Mouse (Mus musculus): Measurements from ENCODE around the gene Gstt1. TPM values are rescaled to one million over a fixed set of nuclear protein-coding genes. Genes with fewer than 3 reads are reported as not detected.

The Gstt1 gene
- 1 to 10 TPM in 1 of 2 experiments, under 1 TPM in 1; 0.52 to 1.0 TPM for total RNA-seq (2023)

DNA sequence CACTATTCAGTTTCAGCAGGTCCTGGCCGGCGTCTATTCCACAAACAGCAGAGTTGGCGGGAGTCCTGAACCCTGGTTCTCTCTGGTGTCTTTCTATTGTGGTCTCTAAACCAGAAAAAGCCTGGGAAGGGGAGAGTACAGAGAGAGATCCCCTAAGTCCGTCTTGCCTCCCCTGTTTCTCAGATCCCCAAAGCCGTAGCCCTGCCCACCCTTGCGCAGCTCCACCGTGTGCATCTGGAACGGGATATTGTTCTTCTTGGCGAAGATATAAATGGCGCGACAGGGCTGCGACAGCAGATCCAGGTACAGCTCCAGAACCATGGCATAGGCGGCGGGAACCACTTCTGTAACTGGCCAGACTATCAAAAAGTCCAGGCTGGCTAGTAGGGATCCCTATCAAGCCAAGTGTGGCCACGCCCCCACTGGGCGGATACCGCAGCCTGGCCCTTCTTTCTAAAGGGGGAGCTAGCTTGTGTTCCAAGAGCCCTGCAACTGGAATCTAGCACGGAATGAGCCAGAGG is at the start of gene Gstt1:
Gene Gstt1 (minus strand): TSS at position 409 of the 521 bp plus-strand sequence.

DNA sequence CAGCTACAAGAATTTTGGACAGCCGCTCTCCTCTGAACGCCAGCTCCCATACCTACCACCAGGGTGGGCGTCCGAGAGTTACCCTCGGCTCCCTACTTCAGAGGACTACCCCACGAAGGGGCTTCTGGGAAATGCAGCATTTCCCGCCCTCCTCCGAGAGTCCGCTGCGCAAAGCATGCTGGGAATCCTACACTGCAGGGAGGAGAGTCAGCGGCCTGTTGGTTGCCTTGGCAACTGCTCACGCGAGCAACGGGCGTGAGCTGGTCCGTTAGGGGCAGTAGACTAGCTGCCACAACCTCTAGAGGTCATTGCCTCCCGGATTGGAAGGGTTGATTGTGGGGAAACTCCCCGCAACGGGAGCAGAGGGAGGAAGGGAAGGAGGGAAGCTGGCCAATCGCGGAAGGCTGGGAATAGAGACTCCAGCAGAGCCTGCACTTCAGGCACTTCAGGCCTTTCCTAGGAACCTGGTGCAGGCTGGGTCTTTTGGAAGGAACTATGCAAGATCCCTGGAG is 38.9 kb upstream of the Gstt1 start, which contains the start of gene Gstt2:
Gene Gstt2 (minus strand): TSS at position 177 of the 512 bp plus-strand sequence.

DNA sequence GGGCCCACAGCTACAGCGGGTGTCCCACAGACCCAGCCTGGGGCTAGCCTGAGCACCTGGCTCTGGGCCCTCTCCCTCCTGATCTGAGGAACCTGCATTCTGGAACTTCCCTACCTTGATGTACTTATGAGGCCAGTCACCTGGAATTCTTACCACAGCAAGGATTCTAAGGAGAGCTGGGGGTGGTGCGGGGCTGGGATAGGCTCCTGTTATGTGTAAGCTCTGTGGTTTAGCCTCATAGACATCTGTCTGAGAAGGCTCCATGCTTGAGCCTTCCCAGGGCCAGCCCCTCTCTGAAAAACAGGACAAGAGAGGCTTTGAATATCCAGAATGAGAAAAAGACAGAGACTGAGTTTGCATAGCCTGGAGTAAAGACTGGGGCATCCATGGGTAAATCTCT is 24.1 kb upstream of the Gstt1 start, which contains the start of gene Gstt4:
Gene Gstt4 (minus strand): TSS at position 101 of the 400 bp plus-strand sequence.

DNA sequence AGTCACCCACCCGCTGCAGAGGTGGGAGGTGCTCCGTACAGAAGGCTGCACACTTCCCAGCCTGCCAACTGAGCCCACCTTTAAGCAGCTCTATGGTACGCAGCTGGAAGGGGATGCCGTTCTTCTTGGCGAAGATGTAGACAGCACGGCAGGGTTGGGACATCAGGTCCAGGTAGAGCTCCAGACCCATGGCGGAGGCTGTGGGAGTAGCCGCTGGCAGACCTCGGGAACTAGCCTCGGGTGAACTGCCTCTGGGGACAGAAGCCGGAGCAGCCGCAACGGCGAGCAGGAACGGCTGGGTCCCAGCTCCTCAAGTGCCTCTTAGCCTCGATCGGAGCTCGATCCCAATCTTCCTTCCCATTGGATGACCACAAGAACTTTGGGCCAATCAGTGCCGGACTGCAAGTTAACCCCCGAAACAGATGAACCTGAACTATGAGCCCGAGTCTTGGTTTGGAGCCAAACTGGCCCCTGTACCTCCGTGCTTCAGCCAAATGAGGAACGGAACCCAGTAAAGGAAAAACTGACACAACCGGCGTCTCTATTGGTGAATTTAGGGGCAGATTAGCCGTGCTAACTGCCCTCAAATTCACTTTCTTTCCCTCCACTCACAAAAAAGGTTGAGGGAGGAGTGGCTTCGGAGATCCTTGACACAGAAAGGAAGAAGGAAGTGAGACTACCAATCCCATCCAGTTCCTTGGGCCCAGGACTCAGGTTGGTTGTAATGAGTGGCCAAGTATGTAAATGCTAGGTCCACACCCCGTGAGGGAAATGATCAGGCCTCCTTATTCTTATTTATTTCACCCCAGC is 17.4 kb downstream of the Gstt1 start, which contains the start of the genes Gm20441 and Gstt3:
Gene Gm20441 (minus strand): TSS at position 186 of the 810 bp plus-strand sequence.
Gene Gstt3 (minus strand): TSS at position 646 of the 810 bp plus-strand sequence.

DNA sequence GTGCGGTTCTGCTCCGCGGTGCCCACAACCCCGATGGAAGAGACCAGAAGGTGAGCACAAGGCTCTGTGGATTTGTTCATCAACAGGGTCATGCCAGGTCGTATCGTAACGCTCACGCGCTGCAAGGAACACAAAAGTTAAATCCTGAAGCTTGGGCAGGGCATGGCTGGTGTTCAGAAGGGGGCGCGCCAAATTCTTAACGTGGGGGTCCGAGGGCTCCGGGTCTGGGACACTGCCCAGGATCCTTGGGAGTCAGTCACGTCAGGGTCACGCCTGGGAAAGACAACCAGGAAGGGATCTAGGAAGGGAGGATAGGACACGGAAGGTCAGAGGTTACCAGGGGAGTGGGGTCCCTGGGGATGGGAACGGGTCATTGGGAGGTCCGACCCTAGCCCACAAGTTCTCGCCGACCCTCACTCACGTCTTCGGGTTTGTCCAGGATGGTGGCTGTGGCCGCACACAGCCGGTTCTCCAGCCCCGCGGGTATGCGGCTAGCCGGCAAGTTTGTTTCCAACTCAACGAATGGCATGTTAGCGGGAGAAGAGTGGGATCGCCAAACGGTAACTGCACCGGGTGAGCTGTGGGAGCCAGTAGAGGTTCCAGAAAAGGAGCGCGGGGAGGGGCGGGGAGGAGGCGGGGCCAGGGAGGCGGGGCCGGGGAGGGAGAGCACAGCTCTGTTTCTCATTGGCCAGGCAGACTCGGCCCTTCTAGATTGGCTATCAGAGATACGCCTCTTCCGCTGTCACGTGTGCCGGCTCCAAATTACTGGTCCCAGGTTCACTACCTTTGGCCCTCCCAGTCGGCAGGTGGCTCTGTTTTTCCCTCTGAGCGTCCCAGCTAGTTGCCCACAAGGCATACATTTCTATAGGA is 25.4 kb downstream of the Gstt1 start, which contains the start of gene Ddt:
Gene Ddt (minus strand): TSS at position 620 of the 870 bp plus-strand sequence.

DNA sequence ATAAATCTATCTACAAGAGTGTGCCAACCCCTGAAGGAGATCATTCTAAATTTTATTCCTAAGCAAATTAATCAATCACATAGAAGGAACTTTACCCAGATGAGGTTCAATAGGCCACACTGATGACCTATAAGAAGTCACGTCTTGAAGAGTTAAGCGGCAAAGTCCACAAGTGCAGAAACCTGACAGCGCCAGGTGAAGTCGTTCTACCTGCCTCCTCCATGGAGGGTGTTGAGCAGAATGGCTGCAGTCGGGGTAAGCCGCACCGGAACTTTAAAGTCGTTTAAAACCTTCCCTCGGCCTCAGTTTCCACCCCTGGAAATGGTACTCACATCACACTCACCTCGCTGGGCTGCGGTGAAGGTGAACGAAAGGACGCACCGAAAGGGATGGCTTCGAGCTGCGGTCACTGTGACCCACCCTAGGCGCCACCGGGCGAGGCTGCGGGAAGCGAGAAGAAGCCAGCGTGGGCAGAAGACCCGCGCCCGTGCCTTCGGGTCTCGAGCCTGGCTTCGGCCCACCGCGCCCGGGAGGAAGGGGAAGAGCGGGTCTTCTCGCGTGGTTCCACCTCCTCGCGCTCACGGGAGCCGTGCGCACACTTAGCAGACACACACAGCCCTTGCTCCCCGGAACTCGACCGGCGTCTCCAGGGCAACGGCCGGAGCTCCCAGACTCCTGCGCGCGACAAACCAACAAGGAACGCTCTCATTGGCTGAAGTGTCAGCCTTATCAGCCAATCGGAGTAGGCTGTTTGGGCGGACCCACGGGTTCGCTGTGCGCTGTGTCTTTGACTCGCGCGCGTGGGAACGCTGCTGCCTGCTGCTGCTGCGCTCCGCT is 34.5 kb downstream of the Gstt1 start, which contains the start of gene Cabin1:
Gene Cabin1 (minus strand): TSS at position 660 of the 837 bp plus-strand sequence.

Other genes with a start within 250 kb of the Gstt1 start
- not detected for gene Lrrc75b, start 238.3 kb downstream of the Gstt1 start, total RNA-seq (2023)
- gene Ggt1, start 237.0 kb downstream of the Gstt1 start, total RNA-seq (2023), result under 1 TPM in 1 of 2 experiments, not detected in 1; 0.89 TPM
- gene Ggt5, start 209.2 kb downstream of the Gstt1 start, total RNA-seq (2023), result 10 to 100 TPM in 1 of 2 experiments, 1 to 10 TPM in 1; 7.6 to 10.2 TPM
- 1 to 10 TPM in 1 of 2 experiments, under 1 TPM in 1; 0.79 to 1.1 TPM for gene Susd2, start 154.6 kb downstream of the Gstt1 start, total RNA-seq (2023)
- 10 to 100 TPM; 74.5 to 83.3 TPM for gene Cabin1, start 34.2 kb downstream of the Gstt1 start, total RNA-seq (2023)
- gene Ddt, start 25.2 kb downstream of the Gstt1 start, total RNA-seq (2023), result 10 to 100 TPM; 24.1 to 28.8 TPM
- gene Gm20441, start 17.6 kb downstream of the Gstt1 start, total RNA-seq (2023), result not detected
- gene Gstt3, start 17.2 kb downstream of the Gstt1 start, total RNA-seq (2023), result 1 to 10 TPM; 6.3 to 6.8 TPM
- not detected for gene Gstt4, start 24.0 kb upstream of the Gstt1 start, total RNA-seq (2023)
- 1 to 10 TPM; 5.9 to 6.4 TPM for gene Gstt2, start 38.8 kb upstream of the Gstt1 start, total RNA-seq (2023)
- gene Mif, start 61.7 kb upstream of the Gstt1 start, total RNA-seq (2023), result 10 to 100 TPM; 87.8 to 90.9 TPM
- gene Derl3, start 94.8 kb upstream of the Gstt1 start, total RNA-seq (2023), result 1 to 10 TPM in 1 of 2 experiments, under 1 TPM in 1; 0.84 to 3.1 TPM
- gene Smarcb1, start 123.0 kb upstream of the Gstt1 start, total RNA-seq (2023), result 10 to 100 TPM; 35.2 to 36.8 TPM
- 1 to 10 TPM in 1 of 2 experiments, under 1 TPM in 1; 0.79 to 3.7 TPM for gene Chchd10, start 134.5 kb upstream of the Gstt1 start, total RNA-seq (2023)
- not detected for gene Mmp11, start 137.9 kb upstream of the Gstt1 start, total RNA-seq (2023)
- not detected for gene Gm867, start 142.1 kb upstream of the Gstt1 start, total RNA-seq (2023)
- gene Vpreb3, start 144.5 kb upstream of the Gstt1 start, total RNA-seq (2023), result not detected
- gene Gm5134, start 155.9 kb upstream of the Gstt1 start, total RNA-seq (2023), result under 1 TPM in 1 of 2 experiments, not detected in 1; 0.43 TPM
- 1 to 10 TPM; 3.4 to 3.6 TPM for gene Zfp280b, start 234.1 kb upstream of the Gstt1 start, total RNA-seq (2023)